Mouse (Mus musculus) CH12.LX (cell line): ENCODE measurements around the gene Fgfr2.

Experiments
- BHLHE40 ChIP-seq: IDR thresholded peaks from 2 replicates; pipeline ENCODE4 v1.6.1; 2011; ENCODE audit warnings: mild to moderate bottlenecking, low read depth, low read length, improper control_type of control experiment
- CTCF ChIP-seq, 2 experiments: IDR thresholded peaks in 1 of 2; conservative IDR thresholded peaks in 1 of 2; 2 replicates each; pipeline ENCODE4 v1.5.1; 2011 to 2012; ENCODE audit warnings: low read depth in 2 of 2, low read length in 2 of 2, improper control_type of control experiment in 1 of 2, inconsistent platforms in 1 of 2, mild to moderate bottlenecking in 1 of 2, moderate library complexity in 1 of 2
- EP300 ChIP-seq: IDR thresholded peaks from 2 replicates; pipeline ENCODE4 v1.6.1; 2011; ENCODE audit warnings: low read length, improper control_type of control experiment
- POLR2A ChIP-seq: IDR thresholded peaks from 2 replicates; pipeline ENCODE4 v1.6.1; 2011; ENCODE audit warnings: low read depth, mild to moderate bottlenecking, improper control_type of control experiment, low read length
- SIN3A ChIP-seq: IDR thresholded peaks from 2 replicates; pipeline ENCODE4 v1.6.1; 2012; ENCODE audit warnings: low read length, improper control_type of control experiment, inconsistent platforms
- SMC3 ChIP-seq: IDR thresholded peaks from 2 replicates; pipeline ENCODE4 v1.6.1; 2011; ENCODE audit warnings: low read depth, low read length, improper control_type of control experiment
- USF2 ChIP-seq: conservative IDR thresholded peaks from 2 replicates; pipeline ENCODE4 v1.6.1; 2011; ENCODE audit warnings: low read depth, low read length, improper control_type of control experiment
- ZC3H11A ChIP-seq: IDR thresholded peaks from 2 replicates; pipeline ENCODE4 v1.6.1; 2012; ENCODE audit warnings: low read depth, mild to moderate bottlenecking, inconsistent platforms, low read length, improper control_type of control experiment
- ZMIZ1 ChIP-seq: IDR thresholded peaks from 2 replicates; pipeline ENCODE4 v1.6.1; 2012; ENCODE audit warnings: low read depth, mild to moderate bottlenecking, inconsistent platforms, low read length, improper control_type of control experiment

- no peak for TF ChIP-seq CTCF (conservative IDR thresholded peaks at IDR 0.05 in 1 of 2, IDR thresholded peaks at IDR 0.05 in 1 of 2; ENCODE audit: low read depth in 2 of 2, low read length in 2 of 2)
- no peak for TF ChIP-seq POLR2A
- no peak for TF ChIP-seq SMC3
- no peak for TF ChIP-seq USF2
- TF ChIP-seq EP300 = no peak
- no peak for TF ChIP-seq ZMIZ1
- no peak for TF ChIP-seq ZC3H11A
- TF ChIP-seq SIN3A = no peak
- TF ChIP-seq BHLHE40 = no peak
These were observed 2790.5 kb downstream of the Fgfr2 start for GRCm38 (mm10) chr7:130332515-130333220.
